ENCODE assay signal across 8 mouse cellular contexts in the genomic region with DNA sequence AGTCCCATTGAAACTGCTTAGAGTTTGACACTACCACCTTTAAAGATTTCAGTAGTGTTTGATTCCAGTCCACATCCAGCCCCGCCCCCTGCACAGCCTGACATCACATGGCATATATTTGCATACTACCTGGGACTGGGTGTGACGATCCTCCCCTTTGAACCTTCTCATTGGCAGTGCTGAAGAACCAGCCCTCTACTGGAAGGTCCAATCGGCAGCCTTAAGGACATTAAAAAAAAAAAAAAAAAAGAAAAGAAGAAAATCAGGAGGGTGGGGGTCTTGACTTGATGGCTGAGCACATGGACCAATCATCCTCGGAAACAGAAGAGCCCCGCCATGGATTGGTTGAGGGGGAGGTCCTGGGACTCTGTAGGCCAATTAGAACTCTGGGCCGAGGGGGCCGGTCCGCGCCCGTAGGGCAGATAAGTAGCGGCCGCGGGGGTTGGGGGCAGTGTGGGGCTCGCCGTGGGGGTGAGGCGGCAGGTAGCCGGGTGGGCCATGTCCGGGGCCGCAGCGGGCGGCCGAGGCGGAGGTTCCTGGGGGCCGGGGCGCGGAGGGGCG. TPM values are rescaled to one million over a fixed set of nuclear protein-coding genes. Genes with fewer than 3 reads are reported as not detected.
DNase-seq lines count a peak whose midpoint lies in the region; ATAC-seq and TF ChIP-seq lines count a peak whose summit lies in the region.

A gene (plus strand): TSS at position 451 of the 561 bp plus-strand sequence.

- peak within 1 kb of the TSS; percentile 74 for H3K27ac ChIP-seq in embryonic facial prominence, embryonic 15.5 days (replicated peaks)
- H3K27ac ChIP-seq in heart, adult 2 months: peak within 1 kb of the TSS; percentile 79
- H3K27ac ChIP-seq in kidney, adult 2 months (ENCODE audit: insufficient read depth, low read depth, low read length): peak within 1 kb of the TSS; percentile 33; the same call in 1 of the 2 replicates
- peak within 1 kb of the TSS; percentile 74 for H3K27ac ChIP-seq in limb, embryonic 15.5 days
- no peak within 1 kb of the TSS for H3K27ac ChIP-seq in midbrain, postnatal 0 days (ENCODE audit: low read depth, low read length)

- no peaks in the 10 kb centered on the region for H3K79me2 ChIP-seq in heart, adult 2 months (replicated peaks; ENCODE audit: control insufficient read depth, insufficient read depth, low read length)

- no peak for TF ChIP-seq EP300 in heart, adult 2 months (IDR thresholded peaks at IDR 0.05; ENCODE audit: insufficient read depth, low read depth, low read length)

- peak within 1 kb of the TSS; percentile 88 for H3K9ac ChIP-seq in embryonic facial prominence, embryonic 15.5 days
- H3K9ac ChIP-seq in heart, adult 2 months (ENCODE audit: low read depth, low read length): peak within 1 kb of the TSS; percentile 67
- H3K9ac ChIP-seq in limb, embryonic 15.5 days: peak within 1 kb of the TSS; percentile 65
- H3K9ac ChIP-seq in midbrain, postnatal 0 days (replicated peaks; ENCODE audit: low read length, poor library complexity, severe bottlenecking): peak within 1 kb of the TSS; percentile 50

- peak; percentile 97 for ATAC-seq in embryonic facial prominence, embryonic 15.5 days (ENCODE audit: insufficient number of reproducible peaks, low FRiP score, low TSS enrichment, low read depth)
- peak; percentile 98 for ATAC-seq in limb, embryonic 15.5 days (ENCODE audit: insufficient number of reproducible peaks, low FRiP score, low TSS enrichment, low read depth)
- ATAC-seq in midbrain, postnatal 0 days (ENCODE audit: low FRiP score): peak; percentile 98

- TF ChIP-seq POLR2A in heart, adult 2 months (IDR thresholded peaks at IDR 0.05; ENCODE audit: insufficient read depth, low read depth, low read length): peak; percentile 46; the same call in 1 of the 2 replicates
- TF ChIP-seq POLR2A in kidney, adult 2 months (IDR thresholded peaks at IDR 0.05; ENCODE audit: low read depth, low read length): no peak

- intact Hi-C loops in heart, adult 2 months (cut with DNase I): loop anchor here (2.0 to 5.0 kb wide), 2 partner anchors 26 to 46 kb away; a partner anchor contains a TSS

- H3K4me3 ChIP-seq in embryonic facial prominence, embryonic 15.5 days (replicated peaks): peak within 1 kb of the TSS; percentile 97
- peak within 1 kb of the TSS; percentile 90 for H3K4me3 ChIP-seq in heart, adult 2 months
- peak within 1 kb of the TSS; percentile 87 for H3K4me3 ChIP-seq in kidney, adult 2 months (ENCODE audit: insufficient read depth, low read depth, low read length)
- peak within 1 kb of the TSS; percentile 82 for H3K4me3 ChIP-seq in limb, embryonic 15.5 days
- H3K4me3 ChIP-seq in midbrain, postnatal 0 days (ENCODE audit: low read depth, low read length): peak within 1 kb of the TSS; percentile 85

- WGBS in embryonic facial prominence, embryonic 15.5 days: 2% methylated on average over 21 of the region's 27 CpGs
- WGBS in heart, adult 2 months: 2% methylated on average over 13 of the region's 27 CpGs
- 2% methylated on average over 24 of the region's 27 CpGs for WGBS in kidney, adult 2 months
- WGBS in limb, embryonic 15.5 days: 2% methylated on average over 22 of the region's 27 CpGs
- under 1% methylated on average over 19 of the region's 27 CpGs for WGBS in midbrain, postnatal 0 days

- H3K4me2 ChIP-seq in embryonic facial prominence, embryonic 15.5 days (replicated peaks): peak within 1 kb of the TSS; percentile 82
- H3K4me2 ChIP-seq in limb, embryonic 15.5 days: peak within 1 kb of the TSS; percentile 75
- H3K4me2 ChIP-seq in midbrain, postnatal 0 days (ENCODE audit: low read depth, low read length, poor library complexity, severe bottlenecking): peak within 1 kb of the TSS; percentile 99

- TF ChIP-seq CTCF in heart, adult 2 months (IDR thresholded peaks at IDR 0.05): 0 out of 2 replicates have a peak, but pooled peaks have one; percentile 3
- TF ChIP-seq CTCF in kidney, adult 2 months (conservative IDR thresholded peaks at IDR 0.05; ENCODE audit: insufficient read depth, insufficient read length, low read depth, low read length): no peak
- TF ChIP-seq CTCF in midbrain, postnatal 0 days (IDR thresholded peaks at IDR 0.05): peak; percentile 47

- H3K27me3 ChIP-seq in embryonic facial prominence, embryonic 15.5 days: no peaks in the 10 kb centered on the region
- H3K27me3 ChIP-seq in heart, adult 2 months (ENCODE audit: control insufficient read depth, insufficient read depth, low read length): no peaks in the 10 kb centered on the region
- no peaks in the 10 kb centered on the region for H3K27me3 ChIP-seq in kidney, adult 2 months (replicated peaks; ENCODE audit: control insufficient read depth, insufficient read depth, low read length)
- no peaks in the 10 kb centered on the region for H3K27me3 ChIP-seq in limb, embryonic 15.5 days
- 0 out of 2 replicates have a peak, but pooled peaks cover 8% of the 10 kb centered on the region for H3K27me3 ChIP-seq in midbrain, postnatal 0 days (ENCODE audit: insufficient read depth, low read length)

- H3K9me3 ChIP-seq in embryonic facial prominence, embryonic 15.5 days (replicated peaks): no peaks in the 10 kb centered on the region
- H3K9me3 ChIP-seq in limb, embryonic 15.5 days: no peaks in the 10 kb centered on the region
- no peaks in the 10 kb centered on the region for H3K9me3 ChIP-seq in midbrain, postnatal 0 days (ENCODE audit: low read length)

- DNase-seq in B cell, adult 2 months: peak; percentile 91 to 94
- peak; percentile 50 to 72 for DNase-seq in adrenal gland, postnatal 4 days (ENCODE audit: low spot score in 2 of 2)
- peak; percentile 69 to 89 for DNase-seq in heart, adult 2 months
- DNase-seq in kidney, adult 2 months: peak; percentile 95
- peak; percentile 96 for DNase-seq in midbrain, postnatal 0 days (ENCODE audit: low spot score)
- peak; percentile 93 to 96 for DNase-seq in spleen, postnatal 36 days (ENCODE audit: low spot score in 2 of 2)

- H3K4me1 ChIP-seq in embryonic facial prominence, embryonic 15.5 days: peaks cover 34% of the 10 kb centered on the region
- H3K4me1 ChIP-seq in heart, adult 2 months (ENCODE audit: control insufficient read depth, insufficient read depth, low read length): peaks cover 5% of the 10 kb centered on the region
- peaks cover 17% of the 10 kb centered on the region; the same call in 1 of the 2 replicates for H3K4me1 ChIP-seq in kidney, adult 2 months (ENCODE audit: control insufficient read depth, insufficient read depth, low read length)
- peaks cover 38% of the 10 kb centered on the region for H3K4me1 ChIP-seq in limb, embryonic 15.5 days
- H3K4me1 ChIP-seq in midbrain, postnatal 0 days (ENCODE audit: insufficient read depth, low read length): no peaks in the 10 kb centered on the region

- no peaks in the 10 kb centered on the region for H3K36me3 ChIP-seq in embryonic facial prominence, embryonic 15.5 days
- H3K36me3 ChIP-seq in heart, adult 2 months (ENCODE audit: control insufficient read depth, insufficient read depth, low read length): no peaks in the 10 kb centered on the region; the same call in 1 of the 2 replicates
- no peaks in the 10 kb centered on the region for H3K36me3 ChIP-seq in kidney, adult 2 months (ENCODE audit: control insufficient read depth, insufficient read depth, low read length)
- no peaks in the 10 kb centered on the region for H3K36me3 ChIP-seq in limb, embryonic 15.5 days
- no peaks in the 10 kb centered on the region for H3K36me3 ChIP-seq in midbrain, postnatal 0 days (ENCODE audit: insufficient read depth, low read length)

RNA-seq across cellular contexts. Expression of the gene that starts here (rescaled TPM):
- 10 to 100 TPM; 21.9 to 27.8 TPM for total RNA-seq in adrenal gland, postnatal 4 days (2021)
- 15.5 and 17.0 TPM in 2 replicates for polyA plus RNA-seq in embryonic facial prominence, embryonic 15.5 days (2015; fragmentation: Nextera tagmentation; extraction: Ambion mirVana)
- 1 to 10 TPM; 8.6 to 10.0 TPM for total RNA-seq in heart, adult 2 months (2021)
- 9.1 and 19.0 TPM in 2 replicates for polyA plus RNA-seq in heart, adult 2 months (2012; rRNA removed)
- 20.8 and 22.7 TPM in 2 replicates for polyA plus RNA-seq in kidney, adult 2 months (2012; rRNA removed)
- 13.8 and 14.6 TPM in 2 replicates for polyA plus RNA-seq in limb, embryonic 15.5 days (2015; fragmentation: Nextera tagmentation; extraction: Ambion mirVana)
- total RNA-seq in midbrain, postnatal 0 days (2014; rRNA removed): 5.3 and 6.1 TPM in 2 replicates
- 1.1 and 1.6 TPM in 2 replicates for polyA plus RNA-seq in midbrain, postnatal 0 days (2015; fragmentation: Nextera tagmentation; extraction: Ambion mirVana)
